Mouse (Mus musculus): ENCODE measurements at regions not wholly inside any gene's neighbourhood (a gene's known extent, or its start where the extent isn't known, plus 50 kb on each side); places are given as distances from the start of the nearest gene placed in this dataset.

GRCm38 (mm10) chr5:51196393-51197347 is 370.9 kb downstream of the Ppargc1a start:
- no peaks in the 10 kb centered on the region for H3K4me1 ChIP-seq (ENCODE audit: control insufficient read depth in 1 of 2, insufficient read depth in 2 of 2, low read length in 2 of 2)
- DNase-seq (ENCODE audit: low read depth, low spot score) = no peak
- no peaks in the 10 kb centered on the region for H3K27me3 ChIP-seq (ENCODE audit: control insufficient read depth in 1 of 2, insufficient read depth in 2 of 2, low read length in 2 of 2)
- H3K9me3 ChIP-seq (replicated peaks; ENCODE audit: insufficient read depth, low read length) = no peaks in the 10 kb centered on the region
- H3K27ac ChIP-seq (ENCODE audit: control insufficient read depth, low read depth, low read length) = no peak overlapping the region
- H3K9ac ChIP-seq (ENCODE audit: control insufficient read depth, low read depth, low read length, poor library complexity, severe bottlenecking) = no peak overlapping the region
- no peak overlapping the region for H3K4me3 ChIP-seq (ENCODE audit: control insufficient read depth in 1 of 2, insufficient read depth in 1 of 2, low read depth in 2 of 2, low read length in 2 of 2)
- no peaks in the 10 kb centered on the region for H3K36me3 ChIP-seq (ENCODE audit: control insufficient read depth in 1 of 2, insufficient read depth in 2 of 2, low read length in 2 of 2)
- H3K79me2 ChIP-seq (ENCODE audit: control insufficient read depth, insufficient read depth, low read length, poor library complexity) = no peaks in the 10 kb centered on the region
- no peak for TF ChIP-seq KAT2A (conservative IDR thresholded peaks at IDR 0.05; ENCODE audit: low read depth, low read length)
- no peak for TF ChIP-seq JUND (IDR thresholded peaks at IDR 0.05; ENCODE audit: low read depth, low read length)
- TF ChIP-seq E2F4 (IDR thresholded peaks at IDR 0.05; ENCODE audit: borderline replicate concordance, low read depth, low read length) = no peak
- no peak for TF ChIP-seq ZKSCAN1 (IDR thresholded peaks at IDR 0.05; ENCODE audit: low read depth, low read length)
- no peak for TF ChIP-seq ZNF384 (IDR thresholded peaks at IDR 0.05; ENCODE audit: low read depth, low read length)
- no peak for TF ChIP-seq MAZ (IDR thresholded peaks at IDR 0.05; ENCODE audit: low read depth, low read length)
- TF ChIP-seq TCF12 (IDR thresholded peaks at IDR 0.05; ENCODE audit: low read depth, low read length) = no peak
- no peak for TF ChIP-seq ZMIZ1 (IDR thresholded peaks at IDR 0.05; ENCODE audit: low read depth, low read length)
- no peak for TF ChIP-seq BHLHE40 (IDR thresholded peaks at IDR 0.05; ENCODE audit: borderline replicate concordance, low read depth, low read length)
- TF ChIP-seq MAX (IDR thresholded peaks at IDR 0.05; ENCODE audit: low read length) = no peak
- TF ChIP-seq MAFK (IDR thresholded peaks at IDR 0.05; ENCODE audit: borderline replicate concordance, low read depth, low read length) = no peak

- H3K27ac ChIP-seq (ENCODE audit: control insufficient read depth, low read depth, low read length) = no peak overlapping the region
- no peaks in the 10 kb centered on the region for H3K4me1 ChIP-seq (ENCODE audit: control insufficient read depth in 1 of 2, insufficient read depth in 2 of 2, low read length in 2 of 2)
- no peak overlapping the region for H3K4me3 ChIP-seq (ENCODE audit: control insufficient read depth in 1 of 2, insufficient read depth in 1 of 2, low read depth in 2 of 2, low read length in 2 of 2)
- H3K79me2 ChIP-seq (ENCODE audit: control insufficient read depth, insufficient read depth, low read length, poor library complexity) = no peaks in the 10 kb centered on the region
- H3K27me3 ChIP-seq (ENCODE audit: control insufficient read depth in 1 of 2, insufficient read depth in 2 of 2, low read length in 2 of 2) = no peaks in the 10 kb centered on the region
- DNase-seq (ENCODE audit: low read depth, low spot score) = no peak
- no peak overlapping the region for H3K9ac ChIP-seq (ENCODE audit: control insufficient read depth, low read depth, low read length, poor library complexity, severe bottlenecking)
- no peak for TF ChIP-seq RCOR1 (IDR thresholded peaks at IDR 0.05; ENCODE audit: low read depth, low read length)
- no peak for TF ChIP-seq POLR2AphosphoS2 (IDR thresholded peaks at IDR 0.05; ENCODE audit: low read length)
- TF ChIP-seq TBP (IDR thresholded peaks at IDR 0.05; ENCODE audit: low read depth, low read length) = no peak
- no peak for TF ChIP-seq USF2 (IDR thresholded peaks at IDR 0.05; ENCODE audit: borderline replicate concordance in 1 of 2, insufficient read depth in 1 of 2, low read depth in 1 of 2, low read length in 2 of 2)
- no peak for TF ChIP-seq MXI1 (IDR thresholded peaks at IDR 0.05; ENCODE audit: low read depth, low read length)
- TF ChIP-seq RAD21 (IDR thresholded peaks at IDR 0.05; ENCODE audit: low read depth, low read length) = no peak
- TF ChIP-seq NELFE (IDR thresholded peaks at IDR 0.05; ENCODE audit: low read depth, low read length) = no peak
- no peak for TF ChIP-seq CHD1 (IDR thresholded peaks at IDR 0.05; ENCODE audit: low read depth, low read length)
- TF ChIP-seq USF1 (IDR thresholded peaks at IDR 0.05; ENCODE audit: low read depth, low read length) = no peak
- TF ChIP-seq ZC3H11A (IDR thresholded peaks at IDR 0.05; ENCODE audit: low read depth, low read length) = no peak
- TF ChIP-seq ETS1 (IDR thresholded peaks at IDR 0.05; ENCODE audit: low read depth, low read length) = no peak
- TF ChIP-seq KAT2A (conservative IDR thresholded peaks at IDR 0.05; ENCODE audit: low read depth, low read length) = no peak
- TF ChIP-seq MYB (IDR thresholded peaks at IDR 0.05; ENCODE audit: low read depth, low read length) = no peak
- no peak for TF ChIP-seq ELF1 (IDR thresholded peaks at IDR 0.05; ENCODE audit: low read depth, low read length)
- no peak for TF ChIP-seq JUND (IDR thresholded peaks at IDR 0.05; ENCODE audit: low read depth, low read length)
- TF ChIP-seq UBTF (IDR thresholded peaks at IDR 0.05; ENCODE audit: borderline replicate concordance, insufficient read depth, low read depth, low read length) = no peak
- no peak for TF ChIP-seq ZNF384 (IDR thresholded peaks at IDR 0.05; ENCODE audit: low read depth, low read length)
- no peak for TF ChIP-seq POLR2AphosphoS5 (IDR thresholded peaks at IDR 0.05; ENCODE audit: borderline replicate concordance, low read depth, low read length)
- no peak for TF ChIP-seq EP300 (IDR thresholded peaks at IDR 0.05; ENCODE audit: low read depth in 1 of 2, low read length in 2 of 2)
- TF ChIP-seq SMC3 (IDR thresholded peaks at IDR 0.05; ENCODE audit: low read depth, low read length) = no peak
- no peaks in the 10 kb centered on the region for H3K9me3 ChIP-seq (replicated peaks; ENCODE audit: insufficient read depth, low read length)
- H3K36me3 ChIP-seq (ENCODE audit: control insufficient read depth in 1 of 2, insufficient read depth in 2 of 2, low read length in 2 of 2) = no peaks in the 10 kb centered on the region
Measured at GRCm38 (mm10) chr5:51190661-51191060, 376.9 kb downstream of the Ppargc1a start.
